Mouse (Mus musculus) heart, adult 2 months (tissue): Measurements from ENCODE around the gene Chl1. TPM values are rescaled to one million over a fixed set of nuclear protein-coding genes. Genes with fewer than 3 reads are reported as not detected.

Experiments
- DNase-seq, 2 experiments: peaks; one replicate each; pipeline ENCODE4 v3.0.0; 2021
- H3K27ac ChIP-seq: fragments of 200-600 bp; 2 replicates; pipeline ENCODE4 v1.8.1; 2022
- H3K27me3 ChIP-seq: fragments of 200-500 bp; 2 replicates; pipeline ENCODE4 v1.6.1; 2012; ENCODE audit warnings: mild to moderate bottlenecking, low read length, inconsistent platforms, mixed read lengths; ENCODE audit not compliant: control insufficient read depth, insufficient read depth
- H3K36me3 ChIP-seq: fragments of 200-500 bp; 2 replicates; pipeline ENCODE4 v1.6.1; 2012; ENCODE audit warnings: low read length, inconsistent platforms; ENCODE audit not compliant: control insufficient read depth, insufficient read depth
- H3K4me1 ChIP-seq: fragments of 200-500 bp; 2 replicates; pipeline ENCODE4 v1.6.1; 2011; ENCODE audit warnings: low read length; ENCODE audit not compliant: control insufficient read depth, insufficient read depth
- H3K4me3 ChIP-seq: fragments of 200-600 bp; 2 replicates; pipeline ENCODE4 v1.8.1; 2022
- H3K79me2 ChIP-seq: fragments of 200-500 bp; replicated peaks from 2 replicates; pipeline ENCODE4 v1.6.1; 2012; ENCODE audit warnings: mild to moderate bottlenecking, inconsistent platforms, low read length, moderate library complexity, mixed read lengths; ENCODE audit not compliant: control insufficient read depth, insufficient read depth
- H3K9ac ChIP-seq: fragments of 200-500 bp; 2 replicates; pipeline ENCODE4 v1.6.1; 2012; ENCODE audit warnings: low read depth, mild to moderate bottlenecking, control low read depth, inconsistent platforms, low read length, mixed read lengths
- CTCF ChIP-seq: fragments of 200-600 bp; IDR thresholded peaks from 2 replicates; pipeline ENCODE4 v1.8.1; 2022; ENCODE audit warnings: antibody characterized with exemption, mild to moderate bottlenecking, moderate library complexity
- EP300 ChIP-seq: fragments of 200-500 bp; IDR thresholded peaks from 2 replicates; pipeline ENCODE4 v1.6.1; 2011; ENCODE audit warnings: low read depth, low read length, control low read depth; ENCODE audit not compliant: insufficient read depth
- POLR2A ChIP-seq: fragments of 200-500 bp; IDR thresholded peaks from 2 replicates; pipeline ENCODE4 v1.6.1; 2011; ENCODE audit warnings: mild to moderate bottlenecking, low read depth, low read length, control low read depth; ENCODE audit not compliant: insufficient read depth
- WGBS: fragments of 180-500 bp; shearing (Covaris S2); methylation state at CpG from one replicate; pipeline ENCODE4 v1.1.7; 2018; 5-methylcytosine and 5-hydroxymethylcytosine counted together
- intact Hi-C: fragments of 180-260 bp; cut with DNase I; formaldehyde crosslinking; loops from one replicate; pipeline ENCODE4 v1.15.1; 2025
- polyA plus RNA-seq: library from polyadenylated mRNA; depleted of rRNA; stranded (reverse); fragments of >200 nt; gene quantifications from 2 replicates; pipeline ENCODE4 v1.2.3, GENCODE M21; 2012
- total RNA-seq, 2 experiments: library from RNA; stranded (reverse); gene quantifications; 2 replicates each; pipeline ENCODE4 v1.2.3; 2021

Chl1 gene
- total and polyA plus RNA-seq, 3 experiments: 0.39 to 1.8 (median 0.84) TPM

- 97% methylated on average over 2 of the region's 2 CpGs for WGBS
- no peak overlapping the region for H3K9ac ChIP-seq
- no peak for TF ChIP-seq CTCF
- no peak for TF ChIP-seq EP300
- TF ChIP-seq POLR2A: no peak
- H3K27me3 ChIP-seq: no peaks in the 10 kb centered on the region
- no peak for DNase-seq
- H3K4me3 ChIP-seq: no peak overlapping the region
- no peaks in the 10 kb centered on the region for H3K79me2 ChIP-seq
- no peak overlapping the region for H3K27ac ChIP-seq
- H3K4me1 ChIP-seq: no peaks in the 10 kb centered on the region
- intact Hi-C loops: no loop called here
- H3K36me3 ChIP-seq: no peaks in the 10 kb centered on the region
Measured at GRCm38 (mm10) chr6:103659173-103659572, 148.8 kb downstream of the Chl1 start.

GRCm38 (mm10) chr6:103665206-103665605 is 154.8 kb downstream of the Chl1 start:
- Histone ChIP-seq H3K9ac (no peak overlapping the region), H3K36me3 (no peaks in the 10 kb centered on the region), H3K27ac (no peak overlapping the region), H3K27me3 (no peaks in the 10 kb centered on the region), H3K4me3 (no peak overlapping the region), H3K4me1 (no peaks in the 10 kb centered on the region), H3K79me2 (no peaks in the 10 kb centered on the region)
- WGBS: 74% methylated on average over 2 of the region's 2 CpGs
- DNase-seq: no peak
- TF ChIP-seq CTCF: no peak
- no peak for TF ChIP-seq EP300
- no peak for TF ChIP-seq POLR2A
- intact Hi-C loops: no loop called here

- no peaks in the 10 kb centered on the region for H3K27me3 ChIP-seq
- DNase-seq: no peak
- no peaks in the 10 kb centered on the region for H3K36me3 ChIP-seq
- H3K79me2 ChIP-seq: no peaks in the 10 kb centered on the region
- intact Hi-C loops: no loop called here
- H3K9ac ChIP-seq: no peak overlapping the region
- no peak overlapping the region for H3K27ac ChIP-seq
- TF ChIP-seq POLR2A (no peak), EP300 (no peak), CTCF (no peak)
- WGBS: 80% methylated on average over 9 of the region's 9 CpGs
- no peaks in the 10 kb centered on the region for H3K4me1 ChIP-seq
- no peak overlapping the region for H3K4me3 ChIP-seq
Measured at GRCm38 (mm10) chr6:103665677-103666316, 155.4 kb downstream of the Chl1 start.

DNA sequence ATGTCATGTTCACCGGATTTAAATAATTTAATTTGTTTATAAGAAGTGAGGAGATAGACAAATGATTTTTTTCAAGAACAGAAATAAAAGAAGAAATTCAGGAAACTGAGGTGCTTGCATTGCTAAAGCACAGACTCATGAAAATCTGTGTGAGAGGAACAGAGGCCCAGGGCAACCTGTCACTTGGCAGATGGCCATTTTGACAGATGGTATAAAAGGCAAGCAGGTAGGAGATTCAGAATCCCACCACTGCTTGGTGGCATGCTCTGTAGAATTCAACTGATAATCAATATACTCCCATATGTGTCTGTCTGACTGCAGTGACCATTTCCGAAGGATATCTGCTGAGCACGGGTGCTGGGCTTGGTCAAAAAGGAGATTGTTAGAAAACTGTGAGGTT is 162.7 kb downstream of the Chl1 start:
- H3K4me3 ChIP-seq: no peak overlapping the region

DNA sequence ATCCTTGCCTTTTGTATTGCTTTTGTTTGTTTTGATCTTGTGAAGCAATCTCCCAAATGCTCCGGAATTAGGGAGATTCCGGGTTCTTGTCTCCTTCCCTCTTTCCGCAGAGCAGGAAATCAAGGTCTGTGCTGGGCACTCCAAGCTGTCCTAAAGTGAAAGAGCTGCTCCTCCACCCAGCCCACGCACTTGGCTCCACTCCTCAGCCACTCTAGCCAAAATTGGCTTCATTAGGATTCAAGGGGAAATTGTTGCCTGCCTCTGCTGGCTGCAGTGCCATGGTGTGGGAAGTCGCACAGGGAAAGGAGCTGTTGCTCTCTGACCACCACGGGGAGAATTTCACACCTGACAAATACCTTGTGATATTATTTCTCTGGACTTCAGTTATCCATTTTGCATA is 163.9 kb downstream of the Chl1 start:
- H3K27me3 ChIP-seq: no peaks in the 10 kb centered on the region
- no peak overlapping the region for H3K27ac ChIP-seq
- H3K36me3 ChIP-seq: no peaks in the 10 kb centered on the region
- peak; percentile 15 to 23 for DNase-seq
- H3K4me3 ChIP-seq: no peak overlapping the region
- H3K4me1 ChIP-seq: no peaks in the 10 kb centered on the region
- TF ChIP-seq CTCF (no peak), EP300 (no peak)
- WGBS: 35% methylated on average over 6 of the region's 6 CpGs
- intact Hi-C loops: no loop called here
- H3K79me2 ChIP-seq: no peaks in the 10 kb centered on the region
- H3K9ac ChIP-seq: no peak overlapping the region

More for the DNA sequence above, 162.7 kb downstream of the Chl1 start:
- Histone ChIP-seq H3K27me3 (no peaks in the 10 kb centered on the region), H3K4me1 (no peaks in the 10 kb centered on the region), H3K36me3 (no peaks in the 10 kb centered on the region), H3K79me2 (no peaks in the 10 kb centered on the region), H3K9ac (no peak overlapping the region), H3K27ac (no peak overlapping the region)
- TF ChIP-seq CTCF: no peak
- TF ChIP-seq POLR2A: no peak
- no peak for TF ChIP-seq EP300
- DNase-seq: no peak
- intact Hi-C loops: no loop called here
- 89% methylated on average over 3 of the region's 3 CpGs for WGBS

DNA sequence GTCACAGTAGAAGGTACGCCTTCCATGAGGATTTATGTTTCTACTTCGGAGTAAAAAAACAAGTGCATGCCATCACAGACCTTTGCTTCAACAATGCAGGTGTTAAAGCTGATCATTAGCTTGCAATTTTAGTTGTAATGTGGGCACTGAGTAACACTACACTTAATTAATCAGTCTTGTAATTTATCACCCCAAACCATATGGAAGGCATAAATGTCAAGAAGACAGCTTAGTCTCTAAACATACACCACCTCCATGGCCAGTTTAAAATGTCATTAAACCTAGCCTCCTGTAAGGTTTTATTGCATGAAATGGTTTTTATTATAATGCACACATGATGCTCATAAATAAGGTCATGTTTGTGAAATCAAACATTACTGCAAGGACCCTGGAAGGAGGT is 164.8 kb downstream of the Chl1 start:
- Histone ChIP-seq H3K27me3 (no peaks in the 10 kb centered on the region), H3K79me2 (no peaks in the 10 kb centered on the region), H3K36me3 (no peaks in the 10 kb centered on the region), H3K4me3 (no peak overlapping the region), H3K9ac (no peak overlapping the region), H3K27ac (no peak overlapping the region), H3K4me1 (no peaks in the 10 kb centered on the region)
- TF ChIP-seq CTCF (no peak), POLR2A (no peak), EP300 (no peak)
- intact Hi-C loops: no loop called here
- DNase-seq: no peak
- 90% methylated on average over 2 of the region's 2 CpGs for WGBS
